Mouse (Mus musculus) ZHBTc4 (cell line): Measurements from ENCODE around the gene Gm20431.

Experiments
- DNase-seq: peaks from one replicate; pipeline ENCODE4 v3.0.0-alpha.2; 2011; ENCODE audit warnings: low read depth, low spot score

The Gm20431 gene

DNA sequence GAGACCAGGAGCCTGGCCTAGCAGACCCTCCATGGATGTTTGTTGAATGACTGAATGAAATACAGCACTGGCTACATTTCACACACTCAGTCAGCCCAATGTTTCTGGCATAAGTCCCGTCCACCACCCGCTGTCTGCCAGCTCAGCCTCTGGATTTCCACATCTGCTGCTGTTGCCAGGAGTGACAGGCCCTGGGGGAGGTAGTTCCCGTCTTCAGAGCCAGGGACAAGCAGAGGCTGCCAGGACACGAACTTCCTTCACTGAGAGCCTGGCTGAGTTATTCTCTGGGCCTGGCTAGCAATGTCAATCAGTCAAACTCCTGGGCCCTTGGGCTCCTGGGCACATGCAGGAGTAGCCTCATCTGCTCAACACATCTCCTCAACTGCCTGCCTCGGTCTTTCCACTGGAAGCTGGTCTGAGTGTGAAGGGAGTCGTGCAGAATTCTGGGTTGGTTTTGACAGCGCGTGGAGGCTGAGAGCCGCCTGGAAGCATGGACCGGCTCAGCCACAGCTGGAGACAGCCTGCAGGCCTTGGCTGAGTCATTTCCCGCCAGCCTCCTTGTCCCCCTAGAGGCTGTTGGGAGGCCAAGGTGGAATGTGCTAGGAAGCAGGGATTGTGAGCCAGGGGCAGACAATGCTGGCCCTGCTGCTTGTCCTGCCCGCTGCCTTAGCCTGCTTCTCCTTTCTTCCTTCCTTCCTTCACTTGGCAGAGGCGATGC is 91.2 kb downstream of the Gm20431 start:
- DNase-seq: peak; percentile 64

DNA sequence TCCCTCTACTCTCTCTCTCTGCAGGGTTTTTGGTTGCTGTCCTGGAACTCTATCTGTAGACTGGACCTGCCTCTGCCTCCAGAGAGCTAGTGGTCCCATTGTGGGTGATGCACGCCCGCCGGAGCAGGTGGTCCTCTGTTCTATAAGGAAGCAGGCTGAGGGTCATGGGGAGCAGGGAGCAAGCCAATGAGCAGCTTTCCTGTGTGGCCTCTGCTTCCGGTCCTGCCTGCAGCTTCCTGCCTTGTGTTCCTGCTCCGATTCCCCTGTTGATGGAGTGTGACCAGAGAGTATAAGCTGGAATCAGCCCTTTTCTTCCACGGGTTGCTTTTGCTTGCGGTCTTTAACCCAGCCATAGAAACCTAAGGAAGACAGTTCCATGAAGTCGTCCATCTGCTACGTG is 93.2 kb downstream of the Gm20431 start:
- no peak for DNase-seq

- peak; percentile 48 for DNase-seq
Observed at GRCm38 (mm10) chr2:167565682-167566081, 95.6 kb downstream of the Gm20431 start.

DNA sequence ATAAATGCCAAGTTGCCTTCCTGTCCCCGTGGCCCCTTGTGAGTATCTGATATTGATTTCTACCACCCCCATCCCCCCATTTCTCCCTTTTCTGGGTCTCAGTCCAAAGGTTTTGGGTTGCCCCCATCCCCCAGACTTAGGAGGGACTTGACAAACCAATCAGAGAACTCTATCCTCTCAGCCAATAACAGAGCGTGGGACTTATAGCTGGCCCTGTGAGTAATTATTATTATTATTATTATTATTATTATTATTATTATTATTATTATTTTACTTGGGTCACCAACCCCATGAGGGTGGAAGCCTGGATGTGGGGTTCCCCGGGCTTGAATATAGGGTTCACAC is 96.0 kb downstream of the Gm20431 start:
- no peak for DNase-seq

GRCm38 (mm10) chr2:167564551-167565311 is 96.6 kb downstream of the Gm20431 start:
- no peak for DNase-seq

GRCm38 (mm10) chr2:167563703-167564102 is 97.6 kb downstream of the Gm20431 start:
- DNase-seq: peak; percentile 47

DNA sequence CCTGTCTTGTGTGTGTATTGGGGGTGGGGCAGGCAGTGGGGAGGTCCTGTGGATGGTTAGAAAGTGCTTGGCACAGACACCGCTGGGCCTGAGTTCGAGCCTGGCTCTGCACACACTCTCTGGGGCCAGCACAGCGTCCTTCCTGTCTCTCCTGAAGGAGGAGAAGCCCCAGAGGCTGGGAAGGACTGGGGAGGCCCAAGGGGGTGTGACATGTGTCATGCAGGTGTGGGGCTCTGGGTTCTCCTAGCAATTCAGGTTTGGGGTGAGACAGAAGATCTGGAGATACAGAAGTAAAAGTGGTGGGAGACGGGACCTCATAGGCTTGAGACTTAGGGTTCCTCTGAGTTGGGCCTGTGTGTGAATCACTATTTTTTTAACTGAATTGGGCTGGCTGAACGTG is 98.3 kb downstream of the Gm20431 start:
- DNase-seq: no peak

- no peak for DNase-seq
Observed at GRCm38 (mm10) chr2:167562101-167562500, 99.2 kb downstream of the Gm20431 start.

- DNase-seq: no peak
Observed at GRCm38 (mm10) chr2:167559413-167559812, 101.9 kb downstream of the Gm20431 start.
